Mouse (Mus musculus): Measurements from ENCODE around the gene Slc25a4. TPM values are rescaled to one million over a fixed set of nuclear protein-coding genes. Genes with fewer than 3 reads are reported as not detected.

The Slc25a4 gene
- 95.9 TPM for polyA plus RNA-seq (2017; shearing (Covaris generic))

GRCm38 (mm10) chr8:46210404-46211315, at the start of gene Slc25a4:
Gene Slc25a4 (minus strand): TSS chr8:46211284.

Other genes with a start within 250 kb of the Slc25a4 start
- gene 1700029J07Rik, start 236.0 kb downstream of the Slc25a4 start, polyA plus RNA-seq (2017; shearing (Covaris generic)), result 2.9 TPM
- 17.2 TPM for gene Ufsp2, start 235.8 kb downstream of the Slc25a4 start, polyA plus RNA-seq (2017; shearing (Covaris generic))
- 1.2 TPM for gene Lrp2bp, start 212.0 kb downstream of the Slc25a4 start, polyA plus RNA-seq (2017; shearing (Covaris generic))
- gene Ankrd37, start 205.6 kb downstream of the Slc25a4 start, polyA plus RNA-seq (2017; shearing (Covaris generic)), result 58.3 TPM
- gene Cfap97, start 59.5 kb downstream of the Slc25a4 start, polyA plus RNA-seq (2017; shearing (Covaris generic)), result 13.2 TPM
- gene Snx25, start 59.1 kb downstream of the Slc25a4 start, polyA plus RNA-seq (2017; shearing (Covaris generic)), result 21.2 TPM
- gene Helt, start 83.4 kb upstream of the Slc25a4 start, polyA plus RNA-seq (2017; shearing (Covaris generic)), result not detected